16 mouse cellular contexts compared by ENCODE assay signal in genomic region chr10:44612571-44612970, GRCm38 (mm10).
"Had no signal": no experiment of that assay in that cellular context is flagged by ENCODE, and none has a peak within 500 bp of the region (broad histone marks: within the 10 kb centered on the region; RNA-seq: fewer than 3 reads in every experiment).

No protein-coding gene starts in this region.

- H3K4me3 ChIP-seq: neural tube, embryonic 13.5 days; neural tube, embryonic 15.5 days; stomach, embryonic 15.5 days had no signal

- H3K27me3 ChIP-seq: neural tube, embryonic 13.5 days; neural tube, embryonic 15.5 days; stomach, embryonic 15.5 days had no signal

- H3K4me1 ChIP-seq: neural tube, embryonic 13.5 days; neural tube, embryonic 15.5 days had no signal

- H3K9ac ChIP-seq: neural tube, embryonic 13.5 days; neural tube, embryonic 15.5 days; stomach, embryonic 15.5 days had no signal

- H3K4me2 ChIP-seq: neural tube, embryonic 13.5 days; neural tube, embryonic 15.5 days; stomach, embryonic 15.5 days had no signal

- H3K27ac ChIP-seq: neural tube, embryonic 13.5 days; neural tube, embryonic 15.5 days; stomach, embryonic 15.5 days; stomach, postnatal 0 days had no signal

- H3K36me3 ChIP-seq: neural tube, embryonic 13.5 days; neural tube, embryonic 15.5 days; stomach, embryonic 15.5 days had no signal

- DNase-seq: retina, postnatal 1 day; right cerebral cortex, adult 18-20 months; right cerebral cortex, postnatal 14 days; right cerebral cortex, postnatal 25 days; right cerebral cortex, postnatal 4 days; spleen, adult 18-20 months; thymus, adult 18-20 months; thymus, adult 2 months; thymus, postnatal 14 days; thymus, postnatal 25 days; thymus, postnatal 36 days; thymus, postnatal 4 days had no signal

- H3K9me3 ChIP-seq: neural tube, embryonic 13.5 days; neural tube, embryonic 15.5 days; stomach, embryonic 15.5 days had no signal
